Mouse (Mus musculus) ES-E14 (cell line): Measurements from ENCODE around the gene Dalrd3. TPM values are rescaled to one million over a fixed set of nuclear protein-coding genes. Genes with fewer than 3 reads are reported as not detected.

Experiments
- DNase-seq: peaks from one replicate; pipeline ENCODE4 v3.0.0-alpha.2; 2013; ENCODE audit warnings: low read depth, low spot score
- H3K27ac ChIP-seq: 2 replicates; pipeline ENCODE4 v1.5.1; 2012; ENCODE audit warnings: low read depth, mild to moderate bottlenecking, low read length, moderate library complexity, mixed read lengths; ENCODE audit not compliant: poor library complexity, insufficient read depth, severe bottlenecking
- H3K36me3 ChIP-seq: 2 replicates; pipeline ENCODE4 v1.6.1; 2012; ENCODE audit warnings: mild to moderate bottlenecking, low read length, moderate library complexity, mixed read lengths; ENCODE audit not compliant: control insufficient read depth, poor library complexity, insufficient read depth, severe bottlenecking
- H3K4me1 ChIP-seq, 2 experiments: fragments of 150-350 bp in 1 of 2; sonication (generic) in 1 of 2; 2 replicates each; pipeline ENCODE4 v1.6.1; 2012; ENCODE audit warnings: low read length in 2 of 2, mild to moderate bottlenecking in 1 of 2, mixed read lengths in 1 of 2; ENCODE audit not compliant: control insufficient read depth in 2 of 2, insufficient read depth in 2 of 2, poor library complexity in 1 of 2
- H3K4me3 ChIP-seq, 2 experiments: fragments of 150-350 bp in 1 of 2; sonication (generic) in 1 of 2; 2 replicates each; pipeline ENCODE4 v1.5.1; 2012; ENCODE audit warnings: low read length in 2 of 2, low read depth in 1 of 2, mild to moderate bottlenecking in 1 of 2, mixed read lengths in 1 of 2; ENCODE audit not compliant: insufficient read depth in 1 of 2, poor library complexity in 1 of 2, severe bottlenecking in 1 of 2
- H3K9ac ChIP-seq: 2 replicates; pipeline ENCODE4 v1.6.1; 2012; ENCODE audit warnings: low read depth, mild to moderate bottlenecking, low read length, mixed read lengths; ENCODE audit not compliant: poor library complexity, insufficient read depth, severe bottlenecking
- H3K9me3 ChIP-seq: fragments of 150-350 bp; sonication (generic); 2 replicates; pipeline ENCODE4 v1.6.1; 2012; ENCODE audit warnings: low read depth, mild to moderate bottlenecking, low read length; ENCODE audit not compliant: control insufficient read depth, insufficient read depth
- CHD2 ChIP-seq: IDR thresholded peaks from 2 replicates; pipeline ENCODE4 v1.6.1; 2014; ENCODE audit warnings: mild to moderate bottlenecking, low read depth, low read length, inconsistent platforms
- HCFC1 ChIP-seq: IDR thresholded peaks from 2 replicates; pipeline ENCODE4 v1.6.1; 2012; ENCODE audit warnings: low read length, inconsistent platforms, borderline replicate concordance; ENCODE audit not compliant: insufficient read depth
- MAFK ChIP-seq: IDR thresholded peaks from 2 replicates; pipeline ENCODE4 v1.6.1; 2014; ENCODE audit warnings: mild to moderate bottlenecking, low read depth, low read length, inconsistent platforms; ENCODE audit not compliant: insufficient read depth
- ZC3H11A ChIP-seq: IDR thresholded peaks from 2 replicates; pipeline ENCODE4 v1.6.1; 2012; ENCODE audit warnings: low read depth, mild to moderate bottlenecking, inconsistent platforms, low read length, borderline replicate concordance
- ZNF384 ChIP-seq: IDR thresholded peaks from 2 replicates; pipeline ENCODE4 v1.6.1; 2012; ENCODE audit warnings: low read depth, low read length, inconsistent platforms
- in situ Hi-C, 2 experiments: fragments of 600-800 bp; cut with MboI; formaldehyde crosslinking; loops; one replicate each; pipeline ENCODE4 v1.15.1; 2025; ENCODE audit warnings: low sequenced_read_pairs in 2 of 2, inconsistent platforms in 1 of 2; ENCODE audit not compliant: unreplicated experiment in 2 of 2
- total RNA-seq: library from RNA; depleted of rRNA; stranded (reverse); fragments of 300-350 nt; gene quantifications from 2 replicates; pipeline ENCODE4 v1.2.3, GENCODE M21; 2012; rRNA removed

Gene Dalrd3
- total RNA-seq, 1 experiment, result 112 TPM

- no peak for DNase-seq
- no peaks in the 10 kb centered on the region for H3K9me3 ChIP-seq
- peaks cover 64% of the 10 kb centered on the region for H3K36me3 ChIP-seq
- no peak for TF ChIP-seq HCFC1
- no peak for TF ChIP-seq CHD2
- TF ChIP-seq MAFK, result no peak
- no peak for TF ChIP-seq ZC3H11A
- TF ChIP-seq ZNF384, result no peak
- H3K4me1 ChIP-seq, result peaks cover 0 to 6% of the 10 kb centered on the region in 2 experiments; a peak in 2 of 4 replicates
- no peak overlapping the region for H3K9ac ChIP-seq
- in situ Hi-C loops, result no loop called here
- H3K27ac ChIP-seq, result no peak overlapping the region
- no peak overlapping the region for H3K4me3 ChIP-seq
Measured at GRCm38 (mm10) chr9:108608889-108609288, 39.2 kb downstream of the Dalrd3 start.

- in situ Hi-C loops, result no loop called here
Measured at GRCm38 (mm10) chr9:108611488-108611887, 41.8 kb downstream of the Dalrd3 start.

GRCm38 (mm10) chr9:108617301-108617700 lies 47.6 kb downstream of the Dalrd3 start:
- H3K9ac ChIP-seq, result no peak overlapping the region
- H3K4me1 ChIP-seq, result 0 out of 4 replicates have a peak, but pooled peaks cover 0 to 2% of the 10 kb centered on the region in 2 experiments
- peaks cover 31% of the 10 kb centered on the region for H3K36me3 ChIP-seq
- in situ Hi-C loops, result no loop called here
- no peak overlapping the region for H3K4me3 ChIP-seq
- no peaks in the 10 kb centered on the region for H3K9me3 ChIP-seq
- no peak for DNase-seq
- H3K27ac ChIP-seq, result no peak overlapping the region
- no peak for TF ChIP-seq ZC3H11A
- no peak for TF ChIP-seq MAFK
- no peak for TF ChIP-seq ZNF384
- no peak for TF ChIP-seq CHD2
- no peak for TF ChIP-seq HCFC1

More at GRCm38 (mm10) chr9:108611488-108611887, 41.8 kb downstream of the Dalrd3 start:
- TF ChIP-seq ZC3H11A (no peak), ZNF384 (no peak), CHD2 (no peak), HCFC1 (no peak), MAFK (no peak)
- H3K4me3 ChIP-seq, result no peak overlapping the region
- H3K9ac ChIP-seq, result no peak overlapping the region
- H3K27ac ChIP-seq, result no peak overlapping the region
- DNase-seq, result no peak
- H3K9me3 ChIP-seq, result no peaks in the 10 kb centered on the region
- H3K4me1 ChIP-seq, result no peaks in the 10 kb centered on the region
- H3K36me3 ChIP-seq, result peaks cover 54% of the 10 kb centered on the region

Other genes with a start within 250 kb of the Dalrd3 start
- 797 and 939 TPM in 2 replicates for gene Gpx1, start 231.0 kb upstream of the Dalrd3 start, total RNA-seq
- 64.2 and 69.1 TPM in 2 replicates for gene Usp4, start 222.0 kb upstream of the Dalrd3 start, total RNA-seq
- gene 1700102P08Rik, start 177.1 kb upstream of the Dalrd3 start, total RNA-seq, result 1.3 and 1.5 TPM in 2 replicates
- gene Ccdc36, start 141.4 kb upstream of the Dalrd3 start, total RNA-seq, result 1.4 and 1.7 TPM in 2 replicates
- not detected in 2 replicates for gene BC048562, start 133.4 kb upstream of the Dalrd3 start, total RNA-seq
- 16.7 and 18.6 TPM in 2 replicates for gene Ccdc71, start 109.4 kb upstream of the Dalrd3 start, total RNA-seq
- gene Klhdc8b, start 108.3 kb upstream of the Dalrd3 start, total RNA-seq, result 6.6 and 6.7 TPM in 2 replicates
- gene Lamb2, start 90.2 kb upstream of the Dalrd3 start, total RNA-seq, result 50.6 and 54.5 TPM in 2 replicates
- gene Usp19, start 79.3 kb upstream of the Dalrd3 start, total RNA-seq, result 92.1 and 126 TPM in 2 replicates
- gene Qars, start 62.2 kb upstream of the Dalrd3 start, total RNA-seq, result 393 and 450 TPM in 2 replicates
- gene Qrich1, start 53.1 kb upstream of the Dalrd3 start, total RNA-seq, result 145 and 152 TPM in 2 replicates
- gene Impdh2, start 9.6 kb upstream of the Dalrd3 start, total RNA-seq, result 344 and 404 TPM in 2 replicates
- gene Ndufaf3, start 2.5 kb upstream of the Dalrd3 start, total RNA-seq, result 36.6 and 57.3 TPM in 2 replicates
- 56.9 and 78.8 TPM in 2 replicates for gene Wdr6, start 8.9 kb downstream of the Dalrd3 start, total RNA-seq
- 13.7 and 18.1 TPM in 2 replicates for gene P4htm, start 27.8 kb downstream of the Dalrd3 start, total RNA-seq
- 98.7 and 128 TPM in 2 replicates for gene Arih2, start 79.5 kb downstream of the Dalrd3 start, total RNA-seq
- 42.0 and 59.4 TPM in 2 replicates for gene Slc25a20, start 92.2 kb downstream of the Dalrd3 start, total RNA-seq
- 12.0 and 18.2 TPM in 2 replicates for gene Prkar2a, start 119.4 kb downstream of the Dalrd3 start, total RNA-seq
- gene Ip6k2, start 213.9 kb downstream of the Dalrd3 start, total RNA-seq, result 23.0 and 24.4 TPM in 2 replicates
- gene Nckipsd, start 238.5 kb downstream of the Dalrd3 start, total RNA-seq, result 17.4 and 20.2 TPM in 2 replicates